Mouse (Mus musculus) CH12.LX (cell line): ENCODE data around the gene Zfp664.

ENCODE experiments used
- CTCF ChIP-seq, 2 experiments: IDR thresholded peaks in 1 of 2; conservative IDR thresholded peaks in 1 of 2; 2 replicates each; pipeline ENCODE4 v1.5.1; 2011 to 2012; ENCODE audit warnings: low read depth in 2 of 2, low read length in 2 of 2, improper control_type of control experiment in 1 of 2, inconsistent platforms in 1 of 2, mild to moderate bottlenecking in 1 of 2, moderate library complexity in 1 of 2
- KAT2A ChIP-seq: IDR thresholded peaks from 2 replicates; pipeline ENCODE4 v1.6.1; 2012; ENCODE audit warnings: low read length, improper control_type of control experiment, inconsistent platforms; ENCODE audit not compliant: insufficient replicate concordance
- ZC3H11A ChIP-seq: IDR thresholded peaks from 2 replicates; pipeline ENCODE4 v1.6.1; 2012; ENCODE audit warnings: low read depth, mild to moderate bottlenecking, inconsistent platforms, low read length, improper control_type of control experiment

DNA sequence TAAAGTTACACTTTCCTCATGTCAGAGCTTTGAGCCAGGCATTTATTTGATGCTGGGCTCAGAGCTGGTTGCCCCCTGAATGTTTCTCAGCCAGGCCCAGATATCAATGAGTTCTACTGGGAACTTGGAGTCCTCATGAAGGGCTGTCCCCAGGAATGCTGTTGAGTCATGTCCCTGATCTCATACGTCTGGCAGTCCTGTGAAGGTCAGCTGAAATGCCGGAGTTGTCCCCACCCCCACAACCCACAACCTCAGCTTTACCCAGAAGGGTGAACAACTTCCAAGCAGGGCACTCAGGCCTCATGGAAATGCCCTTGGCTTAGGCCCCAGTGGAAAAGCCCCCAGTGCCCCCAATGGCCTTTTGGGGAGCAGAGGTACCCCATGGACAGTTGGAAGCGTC is 57.3 kb downstream of the Zfp664 start:
- TF ChIP-seq KAT2A, result no peak
- no peak for TF ChIP-seq CTCF (conservative IDR thresholded peaks at IDR 0.05 in 1 of 2, IDR thresholded peaks at IDR 0.05 in 1 of 2; ENCODE audit: low read depth in 2 of 2, low read length in 2 of 2)
- no peak for TF ChIP-seq ZC3H11A
